Mouse (Mus musculus): Measurements from ENCODE around the gene 4930550C14Rik.
A peak's percentile ranks its signal among the peaks of the same experiment; 100 is the strongest.

Gene 4930550C14Rik

GRCm38 (mm10) chr9:53402291-53402711, at the start of gene 4930550C14Rik:
4930550C14Rik (plus strand) TSS chr9:53402325.
- DNase-seq = no peak

DNA sequence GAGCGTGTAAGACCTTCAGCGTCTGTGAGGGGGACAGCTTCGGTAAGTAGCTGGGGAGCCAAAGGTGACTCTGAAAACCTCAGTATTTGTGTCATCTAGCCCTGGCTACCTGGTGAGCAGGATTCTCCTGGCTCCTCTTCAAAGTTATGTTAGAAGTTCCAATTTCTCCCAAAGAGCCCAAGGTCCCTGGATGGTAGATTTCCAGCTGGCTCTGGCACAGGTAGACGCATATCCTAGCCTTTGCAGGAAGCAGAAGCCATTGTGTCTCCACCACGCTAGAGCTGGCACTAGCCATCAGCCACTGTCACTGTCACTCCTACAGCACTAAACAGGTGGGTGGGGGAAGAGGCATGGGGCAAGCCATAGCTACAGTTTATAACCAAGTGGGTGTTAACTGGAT, 49.0 kb upstream of the 4930550C14Rik start:
- DNase-seq = peak; percentile 50 to 56

DNA sequence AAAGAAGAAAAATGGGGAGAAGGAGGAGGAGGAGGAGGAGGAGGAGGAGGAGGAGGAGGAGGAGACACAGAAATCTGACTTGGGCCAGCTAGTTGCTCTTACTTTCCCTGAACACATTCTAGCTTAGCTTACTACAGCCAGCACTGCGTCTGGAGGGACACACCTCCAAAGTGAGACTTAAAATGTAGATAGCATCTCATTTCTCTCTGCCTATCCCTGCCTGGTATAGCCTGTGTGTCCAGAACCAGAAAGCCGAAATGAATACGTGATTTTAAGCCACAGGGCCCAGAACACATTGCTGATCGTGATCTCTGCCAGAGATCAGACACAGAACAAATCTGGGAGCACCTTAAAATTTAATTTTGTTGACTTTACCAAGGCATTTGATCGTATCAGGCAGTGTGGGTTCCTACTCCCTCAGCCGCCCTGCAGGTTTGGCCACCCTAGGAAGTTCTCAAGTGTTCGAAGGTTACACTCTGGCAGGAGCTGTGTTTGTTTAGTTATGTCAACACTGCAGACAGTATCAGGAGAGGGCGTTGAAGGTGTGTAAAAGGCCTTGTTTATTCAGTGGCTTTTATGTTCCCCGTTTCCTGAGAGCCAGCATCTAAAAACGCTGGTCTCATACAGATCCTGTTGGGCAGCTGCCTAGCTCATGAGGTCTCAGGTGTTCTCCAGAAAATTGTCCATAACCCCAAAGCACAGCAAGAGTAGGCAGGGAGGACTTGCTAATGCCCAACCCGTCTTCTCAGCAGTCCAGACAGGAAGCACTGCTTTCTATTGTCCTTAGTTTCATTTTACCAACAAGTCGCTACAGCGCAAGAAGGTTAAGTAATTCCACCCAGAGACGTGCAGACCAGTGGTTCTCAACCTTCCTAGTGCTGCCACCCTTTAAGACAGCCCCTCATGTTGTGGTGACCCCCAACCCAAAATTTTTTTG, 45.6 kb upstream of the 4930550C14Rik start:
- no peak for DNase-seq

- no peak for DNase-seq
Observed at GRCm38 (mm10) chr9:53371339-53371738, 30.8 kb upstream of the 4930550C14Rik start.

- no peak for DNase-seq
Observed at GRCm38 (mm10) chr9:53375907-53376306, 26.2 kb upstream of the 4930550C14Rik start.

GRCm38 (mm10) chr9:53376820-53377219, 25.3 kb upstream of the 4930550C14Rik start:
- DNase-seq = peak in 1 of 2 experiments; percentile 50

DNA sequence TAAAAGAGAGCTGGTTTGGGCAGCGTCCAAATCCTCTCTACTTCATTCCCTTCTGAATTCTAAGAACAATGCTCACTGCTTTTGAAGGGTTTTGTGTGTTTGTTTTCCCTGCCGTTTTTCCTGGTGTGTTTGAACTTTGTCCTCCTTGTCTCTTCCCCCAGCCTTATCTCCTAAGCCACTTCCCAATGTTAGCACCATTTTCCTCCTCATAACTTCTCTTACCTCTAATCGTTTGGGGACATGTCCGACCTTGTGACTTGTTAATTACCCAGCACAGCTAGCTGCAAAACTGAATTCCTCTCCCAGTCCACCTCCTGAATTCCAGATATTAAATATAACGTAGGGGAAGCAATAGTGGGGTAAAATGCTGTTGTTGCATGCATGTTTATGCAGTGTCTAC, 24.5 kb upstream of the 4930550C14Rik start:
- DNase-seq = no peak

DNA sequence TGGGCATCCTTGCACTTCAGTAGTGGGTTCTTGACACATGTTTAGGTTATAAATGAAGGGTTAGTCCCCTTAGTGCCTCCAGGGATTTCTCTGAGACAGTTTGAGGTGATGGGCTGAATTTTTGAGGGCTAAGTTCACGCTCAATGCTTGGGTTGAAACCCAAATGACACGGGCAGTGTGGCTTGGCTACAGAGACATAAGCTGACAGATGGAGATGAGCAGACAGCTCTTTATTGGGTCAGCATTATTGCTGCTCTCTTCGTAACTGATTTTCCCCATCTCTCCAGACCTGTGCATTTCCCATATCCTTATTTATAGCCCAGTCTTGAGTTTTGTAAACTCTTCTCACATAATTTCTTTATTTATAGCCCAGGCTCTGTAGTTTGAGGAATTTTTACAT, 24.0 kb upstream of the 4930550C14Rik start:
- DNase-seq = no peak

DNA sequence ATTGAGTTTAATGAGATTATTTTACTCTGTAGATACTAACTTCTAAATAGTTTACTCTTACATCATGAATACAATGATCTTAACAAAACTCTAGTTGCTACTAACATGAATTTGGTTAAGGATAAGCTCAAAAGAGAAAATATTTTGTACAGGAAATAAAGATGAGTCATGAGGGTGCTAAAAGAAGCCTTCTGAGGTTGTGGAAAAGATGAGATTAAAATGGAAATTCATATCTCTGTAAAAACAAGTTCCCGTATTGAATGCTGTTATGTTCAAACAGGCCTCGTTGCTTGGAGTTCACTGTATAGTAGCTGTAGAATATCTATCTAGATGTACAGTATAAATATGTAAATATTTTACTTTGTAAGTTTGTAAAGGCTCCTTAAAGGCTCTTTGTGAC, 21.5 kb upstream of the 4930550C14Rik start:
- no peak for DNase-seq

DNA sequence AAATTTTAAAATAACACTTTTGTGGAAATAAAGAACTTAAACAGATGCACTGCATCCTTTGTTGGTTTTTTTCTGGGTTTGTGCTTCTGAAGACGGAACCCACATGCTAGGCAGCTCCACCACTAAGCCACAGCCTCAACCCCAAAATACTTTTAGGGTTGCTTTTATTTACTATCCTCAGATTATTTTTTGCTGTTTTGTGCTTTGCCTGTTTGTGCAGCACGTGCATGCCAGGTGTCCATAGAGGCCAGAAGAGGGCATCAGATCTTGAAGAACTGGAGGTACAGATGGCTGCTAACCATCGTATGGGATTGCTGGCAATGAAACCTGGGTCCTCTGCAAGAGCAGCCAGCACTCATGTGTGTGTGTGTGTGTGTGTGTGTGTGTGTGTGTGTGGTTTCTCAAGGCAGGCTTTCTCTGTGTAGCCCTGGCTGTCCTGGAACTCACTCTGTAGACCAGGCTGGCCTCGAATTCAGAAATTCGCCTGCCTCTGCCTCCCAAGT, 21.0 kb upstream of the 4930550C14Rik start:
- DNase-seq = peak in 1 of 2 experiments; percentile 60

DNA sequence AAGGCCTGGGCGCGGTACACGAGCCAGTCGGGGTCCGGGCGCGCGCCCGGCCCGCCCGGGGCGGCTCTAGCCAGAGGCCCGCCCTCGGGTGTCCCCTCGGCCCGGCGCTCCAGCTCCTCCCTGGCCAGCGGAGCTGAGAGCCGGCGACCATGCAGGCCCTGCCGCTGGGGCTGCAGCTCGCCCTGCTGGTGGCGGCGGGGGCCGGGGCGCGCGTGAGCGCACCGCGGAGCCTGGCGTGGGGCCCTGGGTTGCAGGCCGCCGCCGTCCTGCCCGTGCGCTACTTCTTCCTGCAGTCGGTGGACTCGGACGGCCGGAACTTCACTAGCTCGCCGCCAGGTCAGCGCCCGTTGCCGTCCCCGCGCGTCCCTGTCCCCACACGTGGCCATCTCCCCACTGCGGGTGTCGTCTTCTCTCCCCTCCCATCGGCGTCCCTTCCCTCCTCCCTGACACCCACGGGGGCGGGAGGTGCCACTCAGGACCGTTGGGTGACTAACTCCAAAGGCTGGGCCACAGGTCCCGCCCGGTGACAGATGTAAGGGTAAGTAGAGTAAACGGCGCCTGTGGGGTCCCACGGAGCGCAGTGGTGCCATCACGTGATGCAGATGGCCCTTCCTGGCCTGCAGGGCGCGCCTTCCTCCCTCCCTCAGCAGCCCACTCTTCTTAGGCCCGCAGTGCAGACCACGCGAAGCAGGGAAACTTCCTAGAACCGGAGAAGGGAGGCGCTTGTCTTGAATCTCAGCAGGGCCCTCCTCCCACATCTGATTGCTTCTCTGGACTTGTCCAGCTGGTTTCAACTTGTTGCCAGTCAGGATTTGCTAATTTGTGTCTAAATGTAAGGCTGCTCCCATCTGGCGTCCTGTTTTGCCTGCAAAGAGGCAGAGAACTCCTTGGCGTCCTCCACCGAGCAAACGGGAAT, 17.9 kb upstream of the 4930550C14Rik start, which contains the start of gene Kdelc2:
Gene Kdelc2 (plus strand): TSS at position 75 of the 916 bp plus-strand sequence.
- DNase-seq = peak; percentile 74 to 76

DNA sequence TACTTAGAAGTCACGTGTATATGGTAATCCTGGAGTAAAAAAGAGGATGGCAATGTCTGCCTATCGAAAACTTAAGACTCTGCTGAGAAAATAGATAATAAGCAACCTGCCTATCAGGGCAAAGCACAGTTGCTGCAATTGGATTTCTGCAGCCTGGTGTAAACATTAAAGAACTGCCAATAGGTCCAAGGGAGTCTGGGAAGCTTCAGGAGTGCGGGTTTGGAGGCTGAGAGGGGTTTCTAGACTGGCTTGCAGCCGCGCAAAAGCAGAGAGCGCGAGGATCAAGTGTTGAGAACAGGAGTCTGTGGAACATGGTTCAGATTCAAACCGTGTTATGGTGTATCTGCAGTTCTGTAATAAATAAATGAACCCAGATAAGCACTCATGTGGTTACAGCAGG, 17.3 kb upstream of the 4930550C14Rik start:
- no peak for DNase-seq

DNA sequence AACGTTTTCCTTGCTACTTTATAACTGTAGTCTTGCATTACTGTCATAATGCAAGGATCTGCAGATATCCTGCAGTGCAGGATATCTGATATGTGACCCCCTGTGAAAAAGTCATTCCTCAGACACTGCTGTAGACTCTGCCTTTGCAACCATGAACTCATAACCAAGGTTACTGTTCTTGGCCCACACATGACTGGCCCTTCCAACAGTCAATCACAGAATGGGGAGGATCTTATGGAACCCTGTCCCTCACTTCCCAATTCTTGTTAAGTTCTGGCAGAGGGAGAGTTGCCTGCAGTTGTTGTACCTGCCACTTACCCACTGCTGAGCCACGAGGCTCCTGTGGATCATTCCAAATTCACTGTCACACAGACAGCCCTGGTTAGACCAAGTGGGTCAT, 14.7 kb upstream of the 4930550C14Rik start:
- DNase-seq = no peak

DNA sequence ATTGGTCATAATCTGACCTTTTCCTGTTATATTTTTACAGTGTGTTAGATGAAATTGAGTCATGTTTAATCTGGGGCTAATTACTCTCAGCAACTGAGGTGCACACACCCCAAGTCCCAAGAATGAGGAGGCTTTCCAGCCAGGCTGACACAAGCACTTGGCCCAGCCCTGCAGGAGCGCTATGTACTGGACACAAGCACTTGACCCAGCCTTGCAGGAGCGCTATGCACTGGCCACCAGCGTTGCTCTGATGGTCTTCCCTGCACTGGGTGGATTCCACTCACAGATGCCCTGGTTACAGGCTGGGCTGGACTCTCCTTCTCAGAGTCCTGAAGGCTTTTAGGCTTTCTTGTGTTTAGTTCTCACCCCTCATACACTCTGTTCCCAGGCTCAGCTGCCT, 13.0 kb upstream of the 4930550C14Rik start:
- DNase-seq = no peak

GRCm38 (mm10) chr9:53390136-53390535, 12.0 kb upstream of the 4930550C14Rik start:
- no peak for DNase-seq

DNA sequence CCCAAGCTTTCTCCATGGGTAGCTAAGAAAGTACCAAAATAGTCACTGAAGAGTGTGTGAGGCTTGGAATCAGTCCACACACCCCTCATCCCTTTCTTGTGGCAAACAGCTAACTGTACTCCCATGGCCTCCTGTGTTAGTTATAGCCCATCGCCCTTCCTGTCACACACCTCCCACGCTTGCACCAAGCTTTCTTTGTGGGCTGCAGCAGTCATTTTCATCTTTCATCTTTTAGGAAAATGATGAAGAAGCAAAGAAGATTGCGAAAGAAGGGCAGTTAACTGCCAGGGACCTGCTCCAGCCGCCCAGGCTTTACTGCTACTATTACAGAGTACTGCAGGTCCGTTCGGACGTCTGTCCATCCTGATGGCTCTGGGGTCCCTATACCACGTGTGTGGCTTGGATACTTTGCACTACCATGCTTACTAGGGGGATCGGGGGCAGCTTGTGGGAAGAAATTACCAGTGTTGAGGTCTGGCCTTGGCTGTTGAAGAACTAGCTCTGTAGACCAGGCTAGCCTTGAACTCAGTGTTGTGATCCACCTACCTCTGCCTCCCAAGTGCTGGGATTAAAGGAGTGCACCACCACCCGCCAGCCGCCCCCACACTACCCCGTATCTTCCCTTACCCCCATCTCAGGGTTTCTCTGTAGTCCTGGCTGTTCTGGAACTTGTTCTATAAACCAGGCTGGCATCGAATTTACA, 4.3 kb upstream of the 4930550C14Rik start:
- DNase-seq = no peak

DNA sequence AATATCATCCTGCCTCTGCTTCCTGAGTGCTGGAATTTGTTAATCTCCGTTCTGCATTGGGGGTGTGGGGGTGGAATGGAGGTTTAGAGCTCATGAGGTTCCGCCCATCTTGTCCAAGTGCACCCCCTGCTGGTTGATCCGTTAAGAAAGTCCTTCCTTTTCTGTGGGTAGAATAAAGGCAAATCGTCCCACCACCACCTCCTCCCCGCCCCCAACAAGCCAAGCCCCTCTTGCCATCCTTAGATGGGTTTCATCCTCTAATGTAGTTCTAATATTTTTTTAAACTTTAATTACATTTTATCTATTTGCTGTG, 3.8 kb upstream of the 4930550C14Rik start:
- peak; percentile 72 to 87 for DNase-seq

DNA sequence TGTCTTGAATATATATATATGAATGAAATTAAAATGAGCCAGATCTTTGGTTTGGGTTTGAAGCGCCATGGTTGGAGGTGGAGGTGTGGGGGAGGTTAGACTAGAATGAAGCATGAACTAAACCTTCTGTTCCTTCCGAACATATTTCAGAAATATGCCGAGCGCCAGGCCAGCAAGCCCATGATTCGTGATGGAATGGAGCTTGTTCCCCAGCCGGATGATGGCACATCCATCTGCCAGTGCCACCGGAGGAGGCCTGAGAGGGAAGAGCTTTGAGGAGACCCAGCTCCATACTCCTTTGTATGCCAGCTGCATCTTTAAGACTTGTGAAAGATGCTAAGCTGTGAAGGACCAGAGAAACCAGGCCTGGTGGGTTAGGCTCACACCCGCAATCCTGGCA, 2.6 kb upstream of the 4930550C14Rik start:
- DNase-seq = no peak

- DNase-seq = no peak
Observed at GRCm38 (mm10) chr9:53400696-53401095, 1.4 kb upstream of the 4930550C14Rik start.

GRCm38 (mm10) chr9:53401146-53401545, 979 bp upstream of the 4930550C14Rik start:
- DNase-seq = no peak

DNA sequence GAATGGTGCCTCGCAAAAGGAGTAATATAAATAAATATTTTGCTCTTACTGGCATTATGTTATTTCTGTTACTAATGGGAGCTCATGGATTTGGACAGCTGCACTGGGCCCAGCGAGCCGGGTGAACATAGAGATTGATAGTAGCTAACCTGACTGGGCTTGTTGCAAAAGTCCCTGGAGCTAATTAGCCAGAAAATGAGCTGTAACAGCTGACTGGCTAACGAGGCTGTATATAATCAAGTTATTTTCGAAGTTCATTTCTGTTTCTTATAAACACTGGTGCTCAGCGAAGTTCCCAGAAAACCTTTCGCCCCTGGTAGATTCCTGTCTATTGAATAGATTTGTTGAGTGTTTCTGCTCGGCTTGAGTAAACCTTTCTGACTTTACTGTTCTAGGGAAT, 866 bp downstream of the 4930550C14Rik start:
- no peak for DNase-seq

- no peak for DNase-seq
Observed at GRCm38 (mm10) chr9:53404050-53404752, 2.1 kb downstream of the 4930550C14Rik start.

Data from cerebellum, postnatal 25 days (tissue).